Mouse (Mus musculus) heart, adult 2 months (tissue): ENCODE results near the gene Vps33a. TPM values are rescaled to one million over a fixed set of nuclear protein-coding genes. Genes with fewer than 3 reads are reported as not detected.
A peak's percentile ranks its signal among the peaks of the same experiment; 100 is the strongest.
"Not testable (repeated sequence)": the region's sequence is repeated elsewhere in the genome, so short reads cannot be mapped to it uniquely, and the experiment has no call there.

Experiments
- DNase-seq, 2 experiments: peaks; one replicate each; pipeline ENCODE4 v3.0.0; 2021
- H3K27ac ChIP-seq: fragments of 200-600 bp; 2 replicates; pipeline ENCODE4 v1.8.1; 2022
- H3K27me3 ChIP-seq: fragments of 200-500 bp; 2 replicates; pipeline ENCODE4 v1.6.1; 2012; ENCODE audit warnings: mild to moderate bottlenecking, low read length, inconsistent platforms, mixed read lengths; ENCODE audit not compliant: control insufficient read depth, insufficient read depth
- H3K36me3 ChIP-seq: fragments of 200-500 bp; 2 replicates; pipeline ENCODE4 v1.6.1; 2012; ENCODE audit warnings: low read length, inconsistent platforms; ENCODE audit not compliant: control insufficient read depth, insufficient read depth
- H3K4me1 ChIP-seq: fragments of 200-500 bp; 2 replicates; pipeline ENCODE4 v1.6.1; 2011; ENCODE audit warnings: low read length; ENCODE audit not compliant: control insufficient read depth, insufficient read depth
- H3K4me3 ChIP-seq: fragments of 200-600 bp; 2 replicates; pipeline ENCODE4 v1.8.1; 2022
- H3K79me2 ChIP-seq: fragments of 200-500 bp; replicated peaks from 2 replicates; pipeline ENCODE4 v1.6.1; 2012; ENCODE audit warnings: mild to moderate bottlenecking, inconsistent platforms, low read length, moderate library complexity, mixed read lengths; ENCODE audit not compliant: control insufficient read depth, insufficient read depth
- H3K9ac ChIP-seq: fragments of 200-500 bp; 2 replicates; pipeline ENCODE4 v1.6.1; 2012; ENCODE audit warnings: low read depth, mild to moderate bottlenecking, control low read depth, inconsistent platforms, low read length, mixed read lengths
- CTCF ChIP-seq: fragments of 200-600 bp; IDR thresholded peaks from 2 replicates; pipeline ENCODE4 v1.8.1; 2022; ENCODE audit warnings: antibody characterized with exemption, mild to moderate bottlenecking, moderate library complexity
- EP300 ChIP-seq: fragments of 200-500 bp; IDR thresholded peaks from 2 replicates; pipeline ENCODE4 v1.6.1; 2011; ENCODE audit warnings: low read depth, low read length, control low read depth; ENCODE audit not compliant: insufficient read depth
- POLR2A ChIP-seq: fragments of 200-500 bp; IDR thresholded peaks from 2 replicates; pipeline ENCODE4 v1.6.1; 2011; ENCODE audit warnings: mild to moderate bottlenecking, low read depth, low read length, control low read depth; ENCODE audit not compliant: insufficient read depth
- WGBS: fragments of 180-500 bp; shearing (Covaris S2); methylation state at CpG from one replicate; pipeline ENCODE4 v1.1.7; 2018; 5-methylcytosine and 5-hydroxymethylcytosine counted together
- intact Hi-C: fragments of 180-260 bp; cut with DNase I; formaldehyde crosslinking; loops from one replicate; pipeline ENCODE4 v1.15.1; 2025
- polyA plus RNA-seq: library from polyadenylated mRNA; depleted of rRNA; stranded (reverse); fragments of >200 nt; gene quantifications from 2 replicates; pipeline ENCODE4 v1.2.3, GENCODE M21; 2012
- total RNA-seq, 2 experiments: library from RNA; stranded (reverse); gene quantifications; 2 replicates each; pipeline ENCODE4 v1.2.3; 2021

The Vps33a gene
- total and polyA plus RNA-seq, 3 experiments, result 13.0 to 32.1 (median 26.2) TPM

DNA sequence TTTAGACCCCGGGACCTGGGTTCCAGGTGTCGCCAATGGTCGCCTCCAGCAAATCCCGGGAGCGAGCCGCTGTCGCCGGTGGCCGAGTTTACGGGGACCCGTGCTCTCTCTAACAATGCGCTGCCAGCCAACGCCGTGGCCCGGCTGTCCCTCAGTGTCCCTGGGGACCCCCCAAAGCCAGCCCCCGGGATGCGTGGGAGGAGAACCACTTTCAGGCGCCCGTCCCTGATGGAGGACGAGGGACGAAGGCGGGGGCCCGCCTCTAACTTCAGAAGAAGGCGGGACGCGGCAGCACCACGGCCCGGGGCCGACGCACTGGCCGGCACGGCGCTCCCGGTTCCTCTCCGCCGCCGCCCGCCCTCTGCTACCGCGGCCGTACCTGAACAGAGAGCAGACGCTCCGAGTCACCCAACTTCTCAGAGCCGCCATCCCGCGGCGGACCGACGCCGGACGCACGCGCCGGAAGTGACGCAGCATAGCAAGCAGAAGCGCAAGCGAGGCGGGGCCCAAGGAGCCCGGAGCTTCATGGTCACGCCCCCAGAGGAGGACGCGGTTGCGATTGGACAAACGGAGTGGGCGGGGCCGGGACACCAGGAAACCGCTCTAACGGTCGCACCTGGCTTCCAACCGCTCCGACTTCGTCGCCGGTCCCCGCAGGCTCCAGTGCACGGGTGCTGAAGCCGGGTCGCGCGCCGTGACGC is 49.0 kb downstream of the Vps33a start, which contains the start of gene Diablo:
TSS of gene Diablo (minus strand) at position 485 of the 701 bp plus-strand sequence.
- intact Hi-C loops, result loop anchor here (2.0 kb wide), 1 partner anchor 79 kb away; no protein-coding TSS in a partner anchor
- under 1% methylated on average over 82 of the region's 82 CpGs for WGBS
- Histone ChIP-seq H3K4me3 (peak within 1 kb of the TSS; percentile 98), H3K27ac (peak within 1 kb of the TSS; percentile 91), H3K4me1 (peaks cover 5% of the 10 kb centered on the region; the same call in 1 of the 2 replicates), H3K36me3 (peaks cover 3% of the 10 kb centered on the region; the same call in 1 of the 2 replicates), H3K9ac (peak within 1 kb of the TSS; percentile 85), H3K79me2 (no peaks in the 10 kb centered on the region), H3K27me3 (no peaks in the 10 kb centered on the region)
- TF ChIP-seq CTCF (no peak), EP300 (no peak), POLR2A (peak; percentile 92)
- DNase-seq, result peak; percentile 98 to 99

DNA sequence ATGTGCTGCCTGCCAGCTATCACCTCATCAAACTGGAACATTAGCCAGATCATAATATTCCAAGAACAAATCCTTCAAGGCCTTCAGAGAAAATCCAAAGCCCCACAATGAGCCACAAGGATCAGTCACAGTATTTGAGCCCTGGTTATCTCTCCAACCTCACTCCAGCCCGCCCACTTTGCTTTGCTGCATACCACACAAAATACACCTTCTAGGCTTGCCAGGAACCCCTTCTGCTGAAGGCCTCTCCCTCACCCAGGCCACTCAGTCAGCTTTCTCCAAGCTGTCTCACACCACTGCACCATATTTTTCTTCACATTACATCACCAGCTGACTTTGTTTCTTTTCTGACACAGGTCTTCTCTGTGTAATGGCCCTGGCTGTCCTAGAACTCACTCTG is 50.7 kb downstream of the Vps33a start:
- TF ChIP-seq POLR2A (no peak), CTCF (no peak), EP300 (no peak)
- 74% methylated on average over 1 of the region's 1 CpGs for WGBS
- H3K4me3 ChIP-seq, result no peak overlapping the region
- intact Hi-C loops, result loop anchor here (2.0 kb wide), 1 partner anchor 77 kb away; no protein-coding TSS in a partner anchor
- H3K9ac ChIP-seq, result no peak overlapping the region
- H3K79me2 ChIP-seq, result no peaks in the 10 kb centered on the region
- no peaks in the 10 kb centered on the region for H3K27me3 ChIP-seq
- H3K4me1 ChIP-seq, result peaks cover 5% of the 10 kb centered on the region; the same call in 1 of the 2 replicates
- H3K36me3 ChIP-seq, result peaks cover 3% of the 10 kb centered on the region; the same call in 1 of the 2 replicates
- peak in 1 of 2 experiments; percentile 11 for DNase-seq
- no peak overlapping the region for H3K27ac ChIP-seq

DNA sequence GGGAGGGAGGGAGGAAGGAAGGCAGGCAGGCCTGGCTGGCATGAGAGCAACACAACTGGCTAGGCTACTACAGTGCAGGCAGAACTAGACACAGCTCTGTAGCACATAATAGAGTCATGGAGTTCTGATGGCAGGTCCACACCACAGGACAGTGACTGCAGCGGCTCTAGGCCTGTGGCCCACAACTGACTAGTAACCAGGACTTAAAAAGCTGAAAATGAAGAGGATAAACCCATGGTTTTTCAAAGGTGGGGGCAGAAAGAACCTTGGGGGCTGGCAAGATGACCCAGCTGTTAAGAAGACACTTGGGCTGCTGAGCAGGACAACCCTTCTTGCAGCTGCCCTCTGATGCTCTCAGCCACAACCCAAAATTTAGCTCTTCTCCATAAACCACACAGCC is 51.2 kb downstream of the Vps33a start:
- intact Hi-C loops, result loop anchor here (2.0 kb wide), 1 partner anchor 77 kb away; no protein-coding TSS in a partner anchor
- no peaks in the 10 kb centered on the region for H3K79me2 ChIP-seq
- no peak overlapping the region for H3K27ac ChIP-seq
- WGBS, result 75% methylated on average over 1 of the region's 1 CpGs
- H3K27me3 ChIP-seq, result no peaks in the 10 kb centered on the region
- H3K4me1 ChIP-seq, result peaks cover 5% of the 10 kb centered on the region; the same call in 1 of the 2 replicates
- no peak overlapping the region for H3K9ac ChIP-seq
- DNase-seq, result peak in 1 of 2 experiments; percentile 4
- TF ChIP-seq CTCF (no peak), POLR2A (no peak)
- peaks cover 3% of the 10 kb centered on the region; the same call in 1 of the 2 replicates for H3K36me3 ChIP-seq
- no peak overlapping the region for H3K4me3 ChIP-seq

DNA sequence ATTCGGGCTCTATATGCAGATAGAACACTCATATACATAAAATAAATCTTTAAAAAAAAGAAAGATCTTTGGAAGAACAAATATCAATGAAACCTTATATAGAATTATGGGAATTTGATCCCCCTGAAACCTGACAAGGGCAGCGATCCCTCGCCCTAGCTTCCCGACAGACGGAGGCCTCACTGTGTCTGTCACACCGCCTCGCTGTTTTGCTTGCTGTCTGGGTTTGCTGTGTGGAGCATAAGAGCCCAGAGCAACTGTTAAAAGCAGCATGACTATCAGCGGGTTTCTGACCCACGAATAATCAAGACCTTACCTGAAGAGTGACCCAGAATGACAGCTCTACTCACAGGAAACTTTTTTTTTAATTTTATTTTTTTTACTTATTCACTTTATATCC is 52.2 kb downstream of the Vps33a start:
- TF ChIP-seq POLR2A (no peak), EP300 (no peak), CTCF (no peak)
- DNase-seq, result peak in 1 of 2 experiments; percentile 14
- peaks cover 5% of the 10 kb centered on the region; the same call in 1 of the 2 replicates for H3K4me1 ChIP-seq
- H3K27me3 ChIP-seq, result no peaks in the 10 kb centered on the region
- H3K4me3 ChIP-seq, result no peak overlapping the region
- H3K27ac ChIP-seq, result no peak overlapping the region
- H3K79me2 ChIP-seq, result no peaks in the 10 kb centered on the region
- 92% methylated on average over 9 of the region's 9 CpGs for WGBS
- intact Hi-C loops, result no loop called here
- peaks cover 3% of the 10 kb centered on the region; the same call in 1 of the 2 replicates for H3K36me3 ChIP-seq
- H3K9ac ChIP-seq, result no peak overlapping the region

DNA sequence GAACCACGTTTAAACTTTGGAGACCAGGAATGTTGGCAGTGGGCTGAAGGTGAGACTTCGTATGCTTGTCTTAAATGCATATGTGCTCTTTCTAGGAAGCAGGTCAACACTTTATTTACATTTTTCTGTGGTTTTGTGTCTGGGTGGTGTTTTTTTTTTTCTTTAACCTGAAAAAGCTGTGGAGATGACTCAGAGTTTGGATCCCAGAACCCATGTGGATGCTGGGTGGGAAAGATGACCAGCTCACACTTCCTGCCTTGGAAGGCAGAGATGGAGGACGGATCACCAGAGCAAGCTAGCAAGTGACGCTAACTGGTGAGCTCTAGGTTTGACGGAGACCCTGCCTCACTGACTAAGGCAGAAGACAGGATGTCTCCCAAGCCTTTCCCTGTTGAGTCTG is 58.0 kb downstream of the Vps33a start:
- Histone ChIP-seq H3K27me3 (no peaks in the 10 kb centered on the region), H3K27ac (no peak overlapping the region), H3K9ac (no peak overlapping the region), H3K36me3 (no peaks in the 10 kb centered on the region), H3K79me2 (no peaks in the 10 kb centered on the region), H3K4me1 (no peaks in the 10 kb centered on the region), H3K4me3 (no peak overlapping the region)
- intact Hi-C loops, result no loop called here
- no peak for DNase-seq
- TF ChIP-seq POLR2A (no peak), EP300 (no peak)
- WGBS, result 90% methylated on average over 5 of the region's 5 CpGs

DNA sequence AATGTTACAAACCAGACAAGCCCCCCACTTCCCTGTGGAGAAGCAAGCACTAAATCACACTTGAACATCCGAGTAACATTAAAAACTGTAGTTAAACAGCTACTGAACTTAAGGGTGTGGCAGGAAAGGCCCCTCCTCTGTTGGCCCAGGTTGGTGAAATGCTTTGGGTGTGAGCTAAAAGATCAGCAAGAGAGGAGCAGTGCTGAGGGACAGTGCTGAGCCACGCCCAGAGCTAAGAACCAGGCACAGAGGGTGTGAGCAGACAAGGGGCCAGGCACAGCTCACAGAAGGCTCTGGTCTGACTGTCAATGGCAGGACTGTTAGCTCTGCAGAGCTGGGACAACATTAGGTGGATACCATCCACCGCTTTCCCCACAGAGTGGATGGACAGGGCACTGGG is 60.7 kb downstream of the Vps33a start:
- no peak for TF ChIP-seq CTCF
- no peak for TF ChIP-seq POLR2A
- TF ChIP-seq EP300, result no peak
- H3K36me3 ChIP-seq, result no peaks in the 10 kb centered on the region
- H3K4me1 ChIP-seq, result peaks cover 2% of the 10 kb centered on the region; the same call in 1 of the 2 replicates
- H3K9ac ChIP-seq, result no peak overlapping the region
- no peak overlapping the region for H3K27ac ChIP-seq
- H3K79me2 ChIP-seq, result no peaks in the 10 kb centered on the region
- H3K27me3 ChIP-seq, result no peaks in the 10 kb centered on the region
- intact Hi-C loops, result no loop called here
- no peak overlapping the region for H3K4me3 ChIP-seq
- no peak for DNase-seq
- WGBS, result 62% methylated on average over 3 of the region's 3 CpGs

DNA sequence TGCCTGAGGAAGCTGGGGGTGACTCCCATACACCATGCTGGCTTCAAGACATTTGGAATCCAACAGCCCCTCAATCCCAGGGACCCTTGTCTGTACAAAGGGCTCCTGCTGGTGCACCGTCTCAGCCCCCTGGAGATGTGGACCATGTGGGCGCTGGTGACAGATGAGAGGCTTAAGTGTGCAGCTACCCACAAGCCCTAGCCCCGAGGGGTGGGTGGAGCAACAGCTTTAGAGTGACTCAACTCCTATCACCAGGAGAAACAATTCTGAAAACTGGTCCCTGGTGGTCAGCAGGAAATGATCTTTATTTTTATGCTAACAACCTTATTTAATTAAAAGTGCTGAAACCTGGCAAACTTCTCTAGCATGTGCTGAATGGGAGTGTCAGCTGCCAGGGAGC is 61.4 kb downstream of the Vps33a start:
- H3K4me1 ChIP-seq, H3K9ac ChIP-seq, H3K36me3 ChIP-seq, H3K4me3 ChIP-seq, DNase-seq, intact Hi-C loops, H3K27me3 ChIP-seq, H3K27ac ChIP-seq, H3K79me2 ChIP-seq: not testable (repeated sequence)
- 70% methylated on average over 3 of the region's 3 CpGs for WGBS
